Mouse (Mus musculus) cerebellum, adult (tissue): Measurements from ENCODE around the gene Chid1.

ENCODE experiments used
- ATAC-seq: cut with Nextera tagmentation; 2 replicates; pipeline ENCODE4 v1.9.2; 2017; ENCODE audit warnings: mild to moderate bottlenecking, moderate library complexity, mixed read lengths; ENCODE audit not compliant: insufficient number of reproducible peaks, low FRiP score, low TSS enrichment

Gene Chid1

GRCm38 (mm10) chr7:141559726-141560325 lies 20.2 kb upstream of the Chid1 start:
- ATAC-seq = no peak

DNA sequence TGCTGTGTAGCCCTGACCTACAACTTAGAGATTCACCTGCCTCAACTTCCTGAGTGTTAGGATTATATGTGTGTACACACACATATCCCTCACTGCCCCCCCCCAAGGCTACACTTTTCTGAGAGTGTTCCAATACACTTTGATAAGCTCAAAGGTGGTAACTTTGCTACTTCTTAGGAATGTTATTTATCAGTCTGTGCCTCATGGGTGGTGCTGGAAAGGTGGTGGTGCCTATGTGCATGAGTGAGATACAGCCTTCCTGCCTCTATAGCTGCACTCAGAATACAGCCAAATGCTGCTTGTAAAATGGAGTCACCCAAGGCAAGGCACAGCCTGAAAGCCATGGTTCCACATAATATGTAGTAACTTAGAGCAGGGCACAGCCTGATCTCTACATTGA lies 19.3 kb upstream of the Chid1 start:
- ATAC-seq = no peak

- no peak for ATAC-seq
Measured at GRCm38 (mm10) chr7:141558329-141558776, 18.7 kb upstream of the Chid1 start.

DNA sequence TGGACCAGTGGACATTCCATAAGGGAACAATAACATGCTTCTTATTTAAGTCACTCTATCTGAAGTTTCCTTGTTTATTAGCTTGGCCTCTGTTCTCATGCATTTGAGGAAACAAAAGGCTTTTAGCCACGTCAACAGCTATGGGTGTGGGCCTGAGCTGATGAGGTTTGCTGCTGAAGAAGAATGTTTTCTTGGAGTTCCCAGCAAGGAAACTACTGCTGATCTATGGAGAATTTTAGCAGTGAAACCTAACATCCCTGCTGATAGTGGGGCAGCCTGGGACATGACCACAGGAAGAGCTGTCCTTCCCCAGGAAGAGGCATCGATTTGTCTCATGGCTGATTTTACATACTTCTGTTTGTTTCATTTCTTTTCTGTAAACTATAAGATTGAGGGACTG lies 10.8 kb upstream of the Chid1 start:
- no peak for ATAC-seq

- ATAC-seq = no peak
Measured at GRCm38 (mm10) chr7:141549432-141550061, 9.9 kb upstream of the Chid1 start.

GRCm38 (mm10) chr7:141544654-141545053 lies 5.0 kb upstream of the Chid1 start:
- ATAC-seq = no peak

DNA sequence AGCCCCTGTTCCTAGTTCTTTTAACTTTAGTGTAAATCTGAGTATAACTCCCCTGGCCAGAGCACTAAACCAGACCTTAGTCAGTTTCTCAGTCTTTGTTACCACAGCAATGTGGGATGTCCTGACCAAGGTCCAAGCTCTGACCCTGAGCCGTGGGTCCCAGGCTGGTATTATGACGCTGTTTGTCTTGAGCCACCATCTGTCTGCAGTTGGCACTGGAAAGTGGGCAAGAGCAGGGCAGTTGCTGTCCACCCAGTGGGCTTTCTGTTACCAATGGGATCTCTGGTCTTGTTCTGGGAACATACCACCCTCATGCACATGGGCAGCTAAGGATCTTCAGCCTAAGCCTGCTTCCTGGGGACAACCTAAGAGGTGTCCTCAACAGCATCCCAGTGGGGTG lies 2.9 kb upstream of the Chid1 start:
- ATAC-seq = no peak

GRCm38 (mm10) chr7:141541681-141542080 lies 2.0 kb upstream of the Chid1 start:
- no peak for ATAC-seq

DNA sequence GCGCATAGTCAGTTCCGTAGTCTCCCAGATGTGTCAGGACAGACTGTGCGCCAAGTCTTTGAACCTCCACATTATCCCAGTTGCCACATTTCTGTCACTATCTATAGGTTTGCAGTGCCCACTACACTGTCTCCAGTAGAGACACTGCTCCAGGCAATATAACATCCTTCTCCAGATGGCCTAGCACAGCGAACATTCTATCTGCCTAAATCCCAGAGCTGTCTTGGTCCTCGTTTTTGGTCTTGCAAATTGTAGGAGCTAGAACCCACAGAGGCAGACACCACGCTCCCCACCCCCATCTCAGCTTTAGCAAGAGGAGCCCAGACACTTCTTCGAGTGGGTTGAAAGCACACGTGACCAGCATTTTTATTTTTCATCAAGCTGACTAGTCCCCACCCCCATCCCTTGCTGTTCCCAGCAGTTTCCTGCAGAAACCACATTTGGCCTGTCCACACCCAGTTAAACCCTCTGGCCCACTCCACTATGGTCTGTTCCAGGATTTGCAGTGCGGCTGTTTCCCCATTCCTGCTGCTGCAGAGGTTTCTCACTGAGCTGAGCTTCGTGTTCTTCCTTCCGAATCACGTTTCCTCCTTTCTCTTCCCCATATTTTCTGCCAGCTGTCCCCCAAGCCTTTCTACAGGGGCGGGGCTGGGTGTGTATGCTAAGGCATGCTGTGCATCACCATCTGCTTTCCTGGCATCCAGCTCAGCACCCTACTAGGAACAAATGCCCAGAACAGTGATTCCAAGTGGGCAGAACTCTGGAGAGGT lies 840 bp upstream of the Chid1 start:
- ATAC-seq = peak; percentile 63; the same call in 1 of the 2 replicates

- no peak for ATAC-seq
Measured at GRCm38 (mm10) chr7:141538852-141539555, 653 bp downstream of the Chid1 start.

DNA sequence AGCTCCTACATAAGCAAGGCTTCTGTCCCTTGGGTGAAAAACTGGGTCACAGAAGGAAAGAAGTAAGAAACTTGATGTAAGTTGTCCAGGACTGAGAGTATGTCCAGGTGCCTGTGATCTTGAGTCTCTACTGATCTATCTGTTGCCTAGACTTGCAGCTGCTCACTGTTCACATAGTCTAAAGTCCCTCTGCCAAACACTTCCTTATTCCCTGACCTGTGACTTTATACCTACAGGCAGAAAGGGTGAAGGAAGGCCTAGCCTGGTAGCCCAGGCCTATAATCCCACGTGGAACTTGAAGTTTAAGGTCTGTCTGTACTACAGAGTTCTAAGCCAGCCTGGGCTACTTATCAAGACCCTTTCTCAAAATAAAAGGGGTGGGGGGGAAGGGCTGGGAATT lies 4.1 kb downstream of the Chid1 start:
- no peak for ATAC-seq

- ATAC-seq = 0 out of 2 replicates have a peak, but pooled peaks have one; percentile 21
Measured at GRCm38 (mm10) chr7:141525580-141525925, 14.1 kb downstream of the Chid1 start.

DNA sequence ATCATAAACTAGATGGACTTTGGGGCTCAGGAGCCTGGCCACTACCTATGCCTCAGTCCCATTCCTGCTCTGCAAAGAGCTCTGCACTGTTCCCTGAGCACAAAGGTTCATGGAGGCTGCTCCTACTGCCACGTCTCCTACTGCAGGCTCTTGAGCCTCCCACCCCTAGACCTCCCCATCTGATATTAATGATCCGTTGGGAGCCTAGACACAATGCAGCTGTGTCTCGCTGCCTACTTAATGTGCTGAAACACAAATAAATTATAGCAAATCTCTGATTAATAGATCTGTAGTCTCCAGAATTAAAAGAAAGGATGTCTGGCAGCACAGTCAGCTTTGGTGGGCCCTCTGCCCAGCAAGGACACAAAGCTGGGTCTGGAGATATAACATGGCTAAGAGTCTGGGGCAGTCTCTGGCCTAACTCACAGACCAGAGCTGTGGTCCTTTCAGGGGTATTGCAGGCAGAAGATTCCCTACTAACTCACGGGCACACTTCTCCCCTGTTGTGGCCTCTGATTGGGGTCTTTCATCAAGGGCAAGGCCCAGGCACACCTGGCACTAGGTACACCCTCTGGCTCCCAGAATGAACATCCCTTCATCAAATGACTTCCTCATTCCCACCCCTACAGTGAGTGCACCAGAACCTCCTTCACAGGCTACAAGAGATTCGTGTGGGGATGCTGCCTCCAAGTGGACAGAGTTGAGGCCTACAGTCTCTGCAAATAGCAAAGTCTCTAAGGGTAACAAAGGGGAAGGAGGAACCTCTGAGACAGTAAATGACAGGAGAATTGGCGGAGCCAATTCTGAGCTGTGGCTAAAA lies 14.7 kb downstream of the Chid1 start:
- peak; percentile 73 for ATAC-seq

GRCm38 (mm10) chr7:141524271-141524670 lies 15.4 kb downstream of the Chid1 start:
- no peak for ATAC-seq

DNA sequence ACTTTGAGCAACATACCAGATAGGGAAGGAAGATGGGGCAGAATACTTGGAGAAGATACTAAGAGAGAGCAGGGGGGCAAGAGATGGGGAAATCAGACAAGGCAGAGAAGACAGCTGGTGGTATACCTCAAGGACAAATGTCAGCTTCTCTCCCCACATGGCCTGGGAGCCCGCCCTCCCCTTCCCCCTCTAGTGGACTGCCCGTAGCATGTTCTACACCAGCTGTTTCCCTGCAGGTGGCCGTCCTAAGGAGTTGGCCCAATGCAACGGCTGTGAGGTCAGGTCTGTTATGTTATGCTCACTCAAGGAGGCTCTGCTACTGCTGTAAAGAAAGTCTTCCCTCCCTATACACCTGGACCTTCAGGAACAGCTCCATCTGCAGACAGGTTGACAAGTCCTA lies 16.6 kb downstream of the Chid1 start:
- ATAC-seq = no peak

DNA sequence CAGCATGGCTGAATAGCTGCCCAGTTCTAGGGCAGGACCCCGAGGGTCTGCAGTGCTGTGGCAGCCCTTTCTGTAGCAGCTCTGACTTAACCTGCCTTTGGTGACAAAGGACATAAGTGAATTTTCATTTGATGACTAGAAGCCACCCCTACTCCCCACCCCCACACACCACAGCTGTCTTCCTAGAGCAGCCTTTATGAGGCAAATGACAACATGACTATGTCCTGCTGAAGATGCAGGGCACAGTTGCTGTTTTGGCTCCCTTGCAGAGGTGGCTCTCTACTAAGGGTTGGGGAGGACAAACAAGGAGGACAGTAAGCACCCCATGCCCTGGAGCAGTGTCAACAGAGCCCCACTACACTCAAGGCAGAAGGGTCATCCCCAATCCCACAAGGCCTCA lies 19.9 kb downstream of the Chid1 start:
- no peak for ATAC-seq

- no peak for ATAC-seq
Measured at GRCm38 (mm10) chr7:141518926-141519325, 20.7 kb downstream of the Chid1 start.

DNA sequence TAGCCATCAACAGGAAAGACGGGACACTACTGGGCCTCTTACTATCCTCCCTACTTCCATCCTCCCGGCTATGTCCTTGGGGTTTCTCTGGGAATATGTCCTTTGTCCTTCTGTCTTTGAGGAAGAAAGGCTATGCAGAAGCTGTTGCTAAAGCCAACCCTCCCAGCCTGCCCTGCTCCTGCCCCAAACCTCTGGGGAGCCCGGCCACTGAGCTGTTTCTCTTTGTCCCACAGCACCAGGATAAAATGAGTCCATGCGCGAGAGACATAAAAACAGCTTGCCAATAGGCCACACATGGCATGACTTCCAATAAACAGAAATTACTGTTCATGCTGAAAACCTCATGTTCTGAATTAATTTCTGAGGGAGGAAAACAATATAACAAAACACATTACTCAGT lies 21.4 kb downstream of the Chid1 start:
- ATAC-seq = no peak

GRCm38 (mm10) chr7:141517638-141518037 lies 22.0 kb downstream of the Chid1 start:
- no peak for ATAC-seq

GRCm38 (mm10) chr7:141510681-141511191 lies 28.9 kb downstream of the Chid1 start:
- ATAC-seq = peak; percentile 74; the same call in 1 of the 2 replicates
